Mouse (Mus musculus): ENCODE data around the gene Car10. TPM values are rescaled to one million over a fixed set of nuclear protein-coding genes. Genes with fewer than 3 reads are reported as not detected.

The Car10 gene
- polyA plus RNA-seq, 1 experiment from 2014 or later = 5.8 TPM

- WGBS = 91% methylated on average over 4 of the region's 4 CpGs
- Histone ChIP-seq H3K4me3 (ENCODE audit: low read depth, low read length) (no peak overlapping the region), H3K9me3 (ENCODE audit: control insufficient read depth, low read length) (no peaks in the 10 kb centered on the region), H3K4me2 (replicated peaks; ENCODE audit: low read depth, low read length) (no peak overlapping the region), H3K27ac (ENCODE audit: low read depth, low read length) (no peak overlapping the region), H3K27me3 (ENCODE audit: control insufficient read depth, insufficient read depth, low read length) (no peaks in the 10 kb centered on the region), H3K4me1 (replicated peaks; ENCODE audit: control insufficient read depth, insufficient read depth, low read length) (no peaks in the 10 kb centered on the region), H3K9ac (ENCODE audit: low read depth, low read length) (no peak overlapping the region), H3K36me3 (ENCODE audit: control insufficient read depth, insufficient read depth, low read length) (no peaks in the 10 kb centered on the region)
- ATAC-seq (ENCODE audit: low FRiP score) (no peak), DNase-seq (ENCODE audit: low spot score) (no peak)
Observed at GRCm38 (mm10) chr11:93484661-93485060, 386.8 kb downstream of the Car10 start.

GRCm38 (mm10) chr11:93487021-93487420 lies 389.2 kb downstream of the Car10 start:
- Histone ChIP-seq H3K4me2 (replicated peaks; ENCODE audit: low read depth, low read length) (no peak overlapping the region), H3K9me3 (ENCODE audit: control insufficient read depth, low read length) (no peaks in the 10 kb centered on the region), H3K9ac (ENCODE audit: low read depth, low read length) (no peak overlapping the region), H3K27ac (ENCODE audit: low read depth, low read length) (no peak overlapping the region), H3K36me3 (ENCODE audit: control insufficient read depth, insufficient read depth, low read length) (no peaks in the 10 kb centered on the region), H3K27me3 (ENCODE audit: control insufficient read depth, insufficient read depth, low read length) (no peaks in the 10 kb centered on the region), H3K4me3 (ENCODE audit: low read depth, low read length) (no peak overlapping the region), H3K4me1 (replicated peaks; ENCODE audit: control insufficient read depth, insufficient read depth, low read length) (no peaks in the 10 kb centered on the region)
- no peak for ATAC-seq (ENCODE audit: low FRiP score)
- no peak for DNase-seq (ENCODE audit: low spot score)
- 93% methylated on average over 1 of the region's 1 CpGs for WGBS

- H3K27me3 ChIP-seq (ENCODE audit: control insufficient read depth, insufficient read depth, low read length) = no peaks in the 10 kb centered on the region
- no peaks in the 10 kb centered on the region for H3K9me3 ChIP-seq (ENCODE audit: control insufficient read depth, low read length)
- DNase-seq (ENCODE audit: low spot score) (no peak), ATAC-seq (ENCODE audit: low FRiP score) (no peak)
- H3K9ac ChIP-seq (ENCODE audit: low read depth, low read length) = no peak overlapping the region
- H3K36me3 ChIP-seq (ENCODE audit: control insufficient read depth, insufficient read depth, low read length) = no peaks in the 10 kb centered on the region
- no peaks in the 10 kb centered on the region for H3K4me1 ChIP-seq (replicated peaks; ENCODE audit: control insufficient read depth, insufficient read depth, low read length)
- H3K27ac ChIP-seq (ENCODE audit: low read depth, low read length) = no peak overlapping the region
- 77% methylated on average over 3 of the region's 3 CpGs for WGBS
- no peak overlapping the region for H3K4me3 ChIP-seq (ENCODE audit: low read depth, low read length)
- H3K4me2 ChIP-seq (replicated peaks; ENCODE audit: low read depth, low read length) = no peak overlapping the region
Observed at GRCm38 (mm10) chr11:93487913-93488604, 390.2 kb downstream of the Car10 start.

- Histone ChIP-seq H3K4me2 (replicated peaks; ENCODE audit: low read depth, low read length) (no peak overlapping the region), H3K9ac (ENCODE audit: low read depth, low read length) (no peak overlapping the region), H3K27me3 (ENCODE audit: control insufficient read depth, insufficient read depth, low read length) (no peaks in the 10 kb centered on the region), H3K9me3 (ENCODE audit: control insufficient read depth, low read length) (no peaks in the 10 kb centered on the region), H3K36me3 (ENCODE audit: control insufficient read depth, insufficient read depth, low read length) (no peaks in the 10 kb centered on the region), H3K4me1 (replicated peaks; ENCODE audit: control insufficient read depth, insufficient read depth, low read length) (no peaks in the 10 kb centered on the region), H3K4me3 (ENCODE audit: low read depth, low read length) (no peak overlapping the region), H3K27ac (ENCODE audit: low read depth, low read length) (no peak overlapping the region)
- no peak for DNase-seq (ENCODE audit: low spot score)
- 85% methylated on average over 11 of the region's 11 CpGs for WGBS
- no peak for ATAC-seq (ENCODE audit: low FRiP score)
Observed at GRCm38 (mm10) chr11:93490211-93490820, 392.5 kb downstream of the Car10 start.

- H3K36me3 ChIP-seq (ENCODE audit: control insufficient read depth, insufficient read depth, low read length) = no peaks in the 10 kb centered on the region
- H3K4me1 ChIP-seq (replicated peaks; ENCODE audit: control insufficient read depth, insufficient read depth, low read length) = no peaks in the 10 kb centered on the region
- ATAC-seq (ENCODE audit: low FRiP score) = no peak
- no peak overlapping the region for H3K4me2 ChIP-seq (replicated peaks; ENCODE audit: low read depth, low read length)
- no peak overlapping the region for H3K27ac ChIP-seq (ENCODE audit: low read depth, low read length)
- H3K9ac ChIP-seq (ENCODE audit: low read depth, low read length) = no peak overlapping the region
- WGBS = 70% methylated on average over 6 of the region's 6 CpGs
- no peak for DNase-seq (ENCODE audit: low spot score)
- H3K4me3 ChIP-seq (ENCODE audit: low read depth, low read length) = no peak overlapping the region
- no peaks in the 10 kb centered on the region for H3K27me3 ChIP-seq (ENCODE audit: control insufficient read depth, insufficient read depth, low read length)
- no peaks in the 10 kb centered on the region for H3K9me3 ChIP-seq (ENCODE audit: control insufficient read depth, low read length)
Observed at GRCm38 (mm10) chr11:93497896-93498295, 400.1 kb downstream of the Car10 start.

GRCm38 (mm10) chr11:93500442-93500841 lies 402.6 kb downstream of the Car10 start:
- Histone ChIP-seq H3K4me1 (replicated peaks; ENCODE audit: control insufficient read depth, insufficient read depth, low read length) (no peaks in the 10 kb centered on the region), H3K9ac (ENCODE audit: low read depth, low read length) (no peak overlapping the region), H3K4me2 (replicated peaks; ENCODE audit: low read depth, low read length) (no peak overlapping the region), H3K27me3 (ENCODE audit: control insufficient read depth, insufficient read depth, low read length) (no peaks in the 10 kb centered on the region), H3K36me3 (ENCODE audit: control insufficient read depth, insufficient read depth, low read length) (no peaks in the 10 kb centered on the region), H3K4me3 (ENCODE audit: low read depth, low read length) (no peak overlapping the region), H3K27ac (ENCODE audit: low read depth, low read length) (no peak overlapping the region), H3K9me3 (ENCODE audit: control insufficient read depth, low read length) (no peaks in the 10 kb centered on the region)
- 35% methylated on average over 4 of the region's 4 CpGs for WGBS
- DNase-seq (ENCODE audit: low spot score) (peak; percentile 32), ATAC-seq (ENCODE audit: low FRiP score) (peak; percentile 76)

GRCm38 (mm10) chr11:93501671-93502070 lies 403.8 kb downstream of the Car10 start:
- H3K9ac ChIP-seq (ENCODE audit: low read depth, low read length) = no peak overlapping the region
- H3K9me3 ChIP-seq (ENCODE audit: control insufficient read depth, low read length) = no peaks in the 10 kb centered on the region
- no peaks in the 10 kb centered on the region for H3K36me3 ChIP-seq (ENCODE audit: control insufficient read depth, insufficient read depth, low read length)
- no peaks in the 10 kb centered on the region for H3K4me1 ChIP-seq (replicated peaks; ENCODE audit: control insufficient read depth, insufficient read depth, low read length)
- H3K4me2 ChIP-seq (replicated peaks; ENCODE audit: low read depth, low read length) = no peak overlapping the region
- 77% methylated on average over 5 of the region's 5 CpGs for WGBS
- H3K27ac ChIP-seq (ENCODE audit: low read depth, low read length) = no peak overlapping the region
- ATAC-seq (ENCODE audit: low FRiP score) (no peak), DNase-seq (ENCODE audit: low spot score) (no peak)
- H3K4me3 ChIP-seq (ENCODE audit: low read depth, low read length) = no peak overlapping the region
- H3K27me3 ChIP-seq (ENCODE audit: control insufficient read depth, insufficient read depth, low read length) = no peaks in the 10 kb centered on the region

- Histone ChIP-seq H3K9ac (ENCODE audit: low read depth, low read length) (no peak overlapping the region), H3K27me3 (ENCODE audit: control insufficient read depth, insufficient read depth, low read length) (no peaks in the 10 kb centered on the region), H3K4me3 (ENCODE audit: low read depth, low read length) (no peak overlapping the region), H3K4me1 (replicated peaks; ENCODE audit: control insufficient read depth, insufficient read depth, low read length) (no peaks in the 10 kb centered on the region), H3K9me3 (ENCODE audit: control insufficient read depth, low read length) (no peaks in the 10 kb centered on the region), H3K4me2 (replicated peaks; ENCODE audit: low read depth, low read length) (no peak overlapping the region), H3K27ac (ENCODE audit: low read depth, low read length) (no peak overlapping the region), H3K36me3 (ENCODE audit: control insufficient read depth, insufficient read depth, low read length) (no peaks in the 10 kb centered on the region)
- no peak for DNase-seq (ENCODE audit: low spot score)
- 86% methylated on average over 3 of the region's 3 CpGs for WGBS
- ATAC-seq (ENCODE audit: low FRiP score) = no peak
Observed at GRCm38 (mm10) chr11:93502864-93503263, 405.0 kb downstream of the Car10 start.

- no peaks in the 10 kb centered on the region for H3K36me3 ChIP-seq (ENCODE audit: control insufficient read depth, insufficient read depth, low read length)
- H3K27me3 ChIP-seq (ENCODE audit: control insufficient read depth, insufficient read depth, low read length) = no peaks in the 10 kb centered on the region
- H3K4me1 ChIP-seq (replicated peaks; ENCODE audit: control insufficient read depth, insufficient read depth, low read length) = no peaks in the 10 kb centered on the region
- H3K4me2 ChIP-seq (replicated peaks; ENCODE audit: low read depth, low read length) = no peak overlapping the region
- WGBS = 36% methylated on average over 2 of the region's 2 CpGs
- ATAC-seq (ENCODE audit: low FRiP score) (no peak), DNase-seq (ENCODE audit: low spot score) (peak; percentile 35)
- H3K9me3 ChIP-seq (ENCODE audit: control insufficient read depth, low read length) = no peaks in the 10 kb centered on the region
- no peak overlapping the region for H3K4me3 ChIP-seq (ENCODE audit: low read depth, low read length)
- no peak overlapping the region for H3K9ac ChIP-seq (ENCODE audit: low read depth, low read length)
- no peak overlapping the region for H3K27ac ChIP-seq (ENCODE audit: low read depth, low read length)
Observed at GRCm38 (mm10) chr11:93503469-93503868, 405.6 kb downstream of the Car10 start.

Data from hindbrain, embryonic 11.5 days (tissue).